Mouse (Mus musculus): ENCODE results near the gene Cwh43. TPM values are rescaled to one million over a fixed set of nuclear protein-coding genes. Genes with fewer than 3 reads are reported as not detected.

Gene Cwh43
- total RNA-seq, 1 experiment from 2014 or later: not detected

- no peak for ATAC-seq (replicated peaks; ENCODE audit: insufficient number of reproducible peaks, low FRiP score, low TSS enrichment, poor library complexity, severe bottlenecking)
These were observed 22.9 kb upstream of the Cwh43 start for GRCm38 (mm10) chr5:73382737-73383646.

DNA sequence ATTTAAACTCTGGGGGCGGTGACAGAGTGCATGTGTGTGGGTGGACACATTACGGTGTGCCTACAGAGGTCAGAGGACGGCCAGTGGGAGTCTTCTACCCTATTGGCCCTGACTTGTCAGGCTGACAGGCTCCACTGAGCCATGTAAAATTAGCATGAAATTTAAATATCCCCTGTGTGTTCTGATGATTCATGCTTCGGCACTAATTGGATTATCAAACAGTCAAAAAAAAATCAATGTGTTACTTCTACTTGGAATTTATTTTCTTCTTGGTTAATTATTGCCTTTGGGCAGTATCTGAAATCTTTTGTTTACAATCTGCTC, 22.3 kb upstream of the Cwh43 start:
- ATAC-seq (replicated peaks; ENCODE audit: insufficient number of reproducible peaks, low FRiP score, low TSS enrichment, poor library complexity, severe bottlenecking): no peak

DNA sequence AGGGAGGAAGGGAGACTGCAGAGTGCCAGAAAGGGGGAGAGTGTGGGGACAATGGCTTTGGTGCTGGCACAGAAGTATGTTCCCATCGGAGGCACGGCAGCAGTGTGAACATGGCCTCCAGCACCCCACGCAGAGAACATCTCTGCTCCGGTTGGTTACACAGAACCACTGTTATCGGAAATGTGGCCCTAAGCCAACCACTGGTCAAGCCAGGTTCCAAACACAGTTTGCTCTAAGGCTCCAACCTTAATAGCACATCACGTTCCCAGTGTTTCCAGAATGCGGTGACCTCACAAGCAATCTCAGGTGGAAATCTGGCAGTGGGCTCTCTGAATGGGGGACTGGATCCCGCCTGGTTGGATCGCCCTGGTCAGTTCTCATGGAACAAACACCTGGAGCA, 12.8 kb upstream of the Cwh43 start:
- no peak for ATAC-seq (replicated peaks; ENCODE audit: insufficient number of reproducible peaks, low FRiP score, low TSS enrichment, poor library complexity, severe bottlenecking)

- ATAC-seq (replicated peaks; ENCODE audit: insufficient number of reproducible peaks, low FRiP score, low TSS enrichment, poor library complexity, severe bottlenecking): no peak
These were observed 5.9 kb upstream of the Cwh43 start for GRCm38 (mm10) chr5:73399768-73400526.

DNA sequence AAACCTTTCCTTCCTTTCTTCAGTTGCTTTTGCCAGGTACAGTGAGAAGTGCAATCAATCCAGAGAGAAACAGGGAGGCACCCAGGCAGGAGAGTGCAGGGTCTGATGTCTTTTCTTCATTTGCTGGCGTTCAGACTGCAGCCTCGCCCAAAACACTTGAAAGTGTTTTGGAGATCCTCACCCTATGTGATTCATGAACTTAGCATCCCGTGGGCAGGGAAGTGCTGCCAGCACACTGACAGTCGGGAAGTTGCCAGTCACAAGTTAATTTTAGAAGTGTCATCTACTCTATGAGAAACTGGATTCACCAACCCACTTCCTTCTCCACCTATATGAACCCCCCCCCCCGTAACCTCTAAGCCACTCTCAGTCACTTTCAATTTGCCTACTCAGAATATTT, 4.5 kb upstream of the Cwh43 start:
- ATAC-seq (replicated peaks; ENCODE audit: insufficient number of reproducible peaks, low FRiP score, low TSS enrichment, poor library complexity, severe bottlenecking): no peak

- no peak for ATAC-seq (replicated peaks; ENCODE audit: insufficient number of reproducible peaks, low FRiP score, low TSS enrichment, poor library complexity, severe bottlenecking)
These were observed 3.0 kb upstream of the Cwh43 start for GRCm38 (mm10) chr5:73402911-73403310.

DNA sequence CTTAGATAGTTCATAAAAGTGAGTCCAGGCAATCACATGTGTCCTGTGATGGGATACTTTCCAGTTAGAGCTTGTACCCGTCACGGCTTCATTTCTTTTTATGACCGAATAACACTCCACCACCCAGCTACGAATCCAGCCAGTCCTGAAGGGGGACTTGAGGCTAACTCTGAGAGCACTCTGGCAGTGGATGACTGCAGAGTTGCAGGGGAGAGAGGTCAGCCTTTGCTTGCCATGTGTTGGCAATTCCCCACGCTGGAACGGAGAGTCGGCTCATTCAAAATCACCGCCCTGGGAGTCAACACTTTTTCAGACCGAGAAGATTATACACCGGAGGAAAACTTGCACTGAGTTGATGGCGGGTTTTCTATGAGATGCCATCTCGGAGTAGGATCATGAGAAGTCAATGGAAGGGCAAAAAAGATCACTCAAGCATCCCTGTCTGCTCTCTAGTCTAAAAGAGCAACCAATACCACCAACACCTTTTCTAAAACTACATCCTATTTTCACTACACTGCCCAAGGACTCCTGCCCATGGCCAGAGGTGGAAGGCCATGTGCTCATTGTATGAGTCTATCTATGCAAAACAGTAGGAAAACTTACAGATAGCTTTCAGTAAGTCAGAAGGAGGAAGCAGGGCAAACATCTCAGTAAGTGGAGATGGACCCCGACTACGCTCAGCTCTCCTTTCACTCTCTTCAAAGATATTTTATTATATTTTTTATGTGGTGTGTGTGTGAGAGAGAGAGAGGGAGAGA, 2.4 kb upstream of the Cwh43 start:
- no peak for ATAC-seq (replicated peaks; ENCODE audit: insufficient number of reproducible peaks, low FRiP score, low TSS enrichment, poor library complexity, severe bottlenecking)

- no peak for ATAC-seq (replicated peaks; ENCODE audit: insufficient number of reproducible peaks, low FRiP score, low TSS enrichment, poor library complexity, severe bottlenecking)
These were observed 1.1 kb upstream of the Cwh43 start for GRCm38 (mm10) chr5:73404790-73405189.

DNA sequence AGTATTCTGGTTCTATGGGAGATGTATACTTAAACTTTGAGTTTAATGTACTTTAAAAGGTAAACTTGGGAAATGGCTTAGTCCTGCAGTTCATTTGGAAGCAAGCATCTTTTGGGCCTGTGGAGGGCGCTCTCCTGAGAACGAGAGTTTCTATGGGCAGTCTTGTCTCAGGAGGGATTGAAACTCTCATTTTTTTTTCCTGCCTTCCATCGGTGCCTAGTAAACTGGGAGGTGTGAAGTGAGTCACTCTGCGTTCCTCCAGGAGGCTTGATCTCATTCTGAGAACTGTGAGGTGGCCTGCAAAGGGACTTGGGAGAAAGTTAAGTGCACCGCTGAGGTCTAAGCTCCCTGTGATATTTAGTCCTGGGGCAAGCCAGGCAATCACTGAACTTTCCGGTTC, 986 bp downstream of the Cwh43 start:
- ATAC-seq (replicated peaks; ENCODE audit: insufficient number of reproducible peaks, low FRiP score, low TSS enrichment, poor library complexity, severe bottlenecking): no peak

GRCm38 (mm10) chr5:73409970-73410369, 4.1 kb downstream of the Cwh43 start:
- no peak for ATAC-seq (replicated peaks; ENCODE audit: insufficient number of reproducible peaks, low FRiP score, low TSS enrichment, poor library complexity, severe bottlenecking)

GRCm38 (mm10) chr5:73411771-73412170, 5.9 kb downstream of the Cwh43 start:
- ATAC-seq (replicated peaks; ENCODE audit: insufficient number of reproducible peaks, low FRiP score, low TSS enrichment, poor library complexity, severe bottlenecking): no peak

DNA sequence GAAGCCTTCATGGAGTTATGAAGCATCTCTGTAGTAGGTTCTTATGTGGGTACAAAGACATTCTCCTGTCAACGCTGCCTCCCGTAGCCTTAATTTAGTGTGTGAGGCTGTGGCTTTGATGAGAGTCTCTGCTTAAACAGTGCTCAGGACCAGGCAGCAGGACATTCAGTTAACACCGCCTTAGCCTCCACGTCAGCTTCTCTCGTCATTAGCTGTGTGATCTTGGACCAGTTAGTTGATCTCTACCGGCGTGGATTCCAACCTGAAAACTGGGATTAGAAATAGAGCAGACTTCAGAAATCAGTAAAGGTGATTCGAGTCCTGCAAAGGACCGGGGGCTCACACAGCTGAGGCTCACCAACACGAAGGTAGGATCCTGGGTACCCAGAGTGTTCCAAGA, 8.3 kb downstream of the Cwh43 start:
- ATAC-seq (replicated peaks; ENCODE audit: insufficient number of reproducible peaks, low FRiP score, low TSS enrichment, poor library complexity, severe bottlenecking): no peak

- no peak for ATAC-seq (replicated peaks; ENCODE audit: insufficient number of reproducible peaks, low FRiP score, low TSS enrichment, poor library complexity, severe bottlenecking)
These were observed 13.3 kb downstream of the Cwh43 start for GRCm38 (mm10) chr5:73419045-73419695.

- no peak for ATAC-seq (replicated peaks; ENCODE audit: insufficient number of reproducible peaks, low FRiP score, low TSS enrichment, poor library complexity, severe bottlenecking)
These were observed 20.9 kb downstream of the Cwh43 start for GRCm38 (mm10) chr5:73426824-73427223.

DNA sequence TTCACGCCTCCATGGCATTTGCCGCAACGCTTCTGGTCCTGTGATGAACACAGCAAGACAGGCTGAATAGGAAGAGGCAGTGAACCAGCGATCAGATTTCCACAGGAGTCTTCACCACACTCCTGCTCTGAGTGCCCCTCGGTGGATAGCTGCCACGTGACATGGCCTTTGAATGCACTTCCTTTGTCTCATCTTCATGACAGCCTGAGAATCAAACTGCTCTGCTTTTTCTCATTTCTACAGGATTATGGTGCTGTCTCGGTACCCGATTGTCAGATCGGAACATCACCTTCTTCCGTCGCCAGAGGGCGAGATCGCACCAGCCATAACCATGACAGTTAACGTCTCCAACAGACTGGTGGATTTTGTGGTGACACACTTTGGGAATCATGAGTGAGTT, 25.7 kb downstream of the Cwh43 start:
- no peak for ATAC-seq (replicated peaks; ENCODE audit: insufficient number of reproducible peaks, low FRiP score, low TSS enrichment, poor library complexity, severe bottlenecking)

DNA sequence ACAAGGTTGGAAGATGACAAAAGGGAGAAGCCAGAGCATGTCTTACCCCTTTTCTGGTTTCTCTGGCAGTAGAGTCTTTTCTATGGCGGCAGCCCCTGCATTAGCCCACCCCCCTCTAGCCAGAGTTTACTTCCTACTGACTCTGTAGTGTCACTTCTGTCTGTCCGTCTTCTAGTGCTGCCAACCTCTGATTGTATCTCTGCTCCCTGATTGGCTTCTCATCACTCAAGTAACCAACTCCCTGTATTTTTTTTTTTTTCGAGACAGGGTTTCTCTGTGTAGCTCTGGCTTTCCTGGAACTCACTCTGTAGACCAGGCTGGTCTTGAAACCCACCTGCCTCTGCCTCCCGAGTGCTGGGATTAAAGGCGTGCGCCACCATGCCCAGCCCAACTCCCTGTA, 26.9 kb downstream of the Cwh43 start:
- no peak for ATAC-seq (replicated peaks; ENCODE audit: insufficient number of reproducible peaks, low FRiP score, low TSS enrichment, poor library complexity, severe bottlenecking)

DNA sequence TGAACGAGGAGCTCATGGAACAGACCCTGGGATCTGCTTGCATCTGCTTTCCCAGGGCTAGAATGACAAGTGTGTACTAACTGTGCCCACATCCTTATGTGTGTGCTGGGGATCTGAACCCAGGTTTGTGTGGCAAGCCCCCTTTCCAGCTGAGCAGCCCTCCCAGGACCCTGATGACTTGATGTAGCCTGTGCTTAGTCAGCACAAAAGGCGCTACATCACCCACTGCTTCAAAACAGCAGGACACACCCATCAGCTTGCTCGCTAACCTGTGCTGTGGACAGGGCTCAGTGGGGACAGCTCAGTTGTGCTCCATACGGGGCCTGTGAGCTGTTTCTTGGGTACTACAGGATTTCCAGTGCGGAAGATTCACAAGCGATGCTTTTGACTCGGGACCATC, 28.9 kb downstream of the Cwh43 start:
- ATAC-seq (replicated peaks; ENCODE audit: insufficient number of reproducible peaks, low FRiP score, low TSS enrichment, poor library complexity, severe bottlenecking): no peak

GRCm38 (mm10) chr5:73442176-73442575, 36.3 kb downstream of the Cwh43 start:
- ATAC-seq (replicated peaks; ENCODE audit: insufficient number of reproducible peaks, low FRiP score, low TSS enrichment, poor library complexity, severe bottlenecking): no peak

GRCm38 (mm10) chr5:73450276-73450675, 44.4 kb downstream of the Cwh43 start:
- no peak for ATAC-seq (replicated peaks; ENCODE audit: insufficient number of reproducible peaks, low FRiP score, low TSS enrichment, poor library complexity, severe bottlenecking)
